Mouse (Mus musculus) adipocyte (in vitro differentiated cells): ENCODE results near the gene Slc12a9.

Experiments used
- DNase-seq: peaks from one replicate; pipeline ENCODE4 v3.0.0-alpha.2; 2016; ENCODE audit warnings: low spot score

The Slc12a9 gene

GRCm38 (mm10) chr5:137346388-137346787 is 13.0 kb upstream of the Slc12a9 start:
- no peak for DNase-seq

- DNase-seq, result no peak
Measured at GRCm38 (mm10) chr5:137345821-137346220, 12.4 kb upstream of the Slc12a9 start.

- DNase-seq, result no peak
Measured at GRCm38 (mm10) chr5:137343869-137344268, 10.5 kb upstream of the Slc12a9 start.

GRCm38 (mm10) chr5:137343412-137343811 is 10.0 kb upstream of the Slc12a9 start:
- no peak for DNase-seq

GRCm38 (mm10) chr5:137342407-137343012 is 9.1 kb upstream of the Slc12a9 start:
- no peak for DNase-seq

- DNase-seq, result no peak
Measured at GRCm38 (mm10) chr5:137340222-137340621, 6.8 kb upstream of the Slc12a9 start.

GRCm38 (mm10) chr5:137339290-137339979 is 6.0 kb upstream of the Slc12a9 start:
- no peak for DNase-seq

GRCm38 (mm10) chr5:137338663-137339289 is 5.4 kb upstream of the Slc12a9 start:
- no peak for DNase-seq

- DNase-seq, result peak; percentile 97
Measured at GRCm38 (mm10) chr5:137338256-137338655, 4.9 kb upstream of the Slc12a9 start.

- no peak for DNase-seq
Measured at GRCm38 (mm10) chr5:137337190-137337589, 3.8 kb upstream of the Slc12a9 start.

- DNase-seq, result no peak
Measured at GRCm38 (mm10) chr5:137335066-137335465, 1.7 kb upstream of the Slc12a9 start.

GRCm38 (mm10) chr5:137334317-137334716 is 920 bp upstream of the Slc12a9 start:
- no peak for DNase-seq

GRCm38 (mm10) chr5:137332857-137333511 is 413 bp downstream of the Slc12a9 start:
- DNase-seq, result no peak

GRCm38 (mm10) chr5:137330910-137331309 is 2.5 kb downstream of the Slc12a9 start:
- DNase-seq, result no peak

- no peak for DNase-seq
Measured at GRCm38 (mm10) chr5:137320996-137321395, 12.4 kb downstream of the Slc12a9 start.

- DNase-seq, result no peak
Measured at GRCm38 (mm10) chr5:137318570-137318969, 14.8 kb downstream of the Slc12a9 start.

- no peak for DNase-seq
Measured at GRCm38 (mm10) chr5:137317361-137317760, 16.0 kb downstream of the Slc12a9 start.

GRCm38 (mm10) chr5:137315084-137315903 is 18.1 kb downstream of the Slc12a9 start:
- DNase-seq, result no peak

- peak; percentile 91 for DNase-seq
Measured at GRCm38 (mm10) chr5:137314193-137315083, 19.0 kb downstream of the Slc12a9 start, which contains the start of gene Trip6. Gene Trip6, minus strand, starts transcription at chr5:137314404.

- DNase-seq, result peak; percentile 79
Measured at GRCm38 (mm10) chr5:137313466-137314192, 19.8 kb downstream of the Slc12a9 start.
